Mouse (Mus musculus) olfactory bulb, adult 2 months (tissue): ENCODE measurements around the gene Glycam1.

Experiments used
- CTCF ChIP-seq: fragments of 200-500 bp; IDR thresholded peaks from 2 replicates; pipeline ENCODE4 v1.5.1; 2012; ENCODE audit warnings: low read depth, mild to moderate bottlenecking, low read length, moderate library complexity; ENCODE audit not compliant: insufficient read depth
- POLR2A ChIP-seq: fragments of 200-500 bp; IDR thresholded peaks from 2 replicates; pipeline ENCODE4 v1.6.1; 2012; ENCODE audit warnings: mild to moderate bottlenecking, low read depth, low read length, moderate library complexity; ENCODE audit not compliant: insufficient read depth

GRCm38 (mm10) chr15:103514914-103515313 is 50.0 kb downstream of the Glycam1 start:
- TF ChIP-seq CTCF, result no peak
- TF ChIP-seq POLR2A, result no peak
